Mouse (Mus musculus) spleen, postnatal 10 days (tissue): Measurements from ENCODE around the gene Fsd1.

Experiments used
- DNase-seq, 2 experiments: peaks; one replicate each; pipeline ENCODE4 v3.0.0; 2021 to 2022; ENCODE audit warnings: low spot score in 2 of 2

The Fsd1 gene

GRCm38 (mm10) chr17:56030238-56030870 lies 44.0 kb downstream of the Fsd1 start:
- no peak for DNase-seq

GRCm38 (mm10) chr17:56030919-56031318 lies 44.6 kb downstream of the Fsd1 start:
- peak in 1 of 2 experiments; percentile 33 for DNase-seq

GRCm38 (mm10) chr17:56031431-56031830 lies 45.1 kb downstream of the Fsd1 start:
- DNase-seq = no peak

GRCm38 (mm10) chr17:56032127-56032733 lies 45.9 kb downstream of the Fsd1 start:
- no peak for DNase-seq

DNA sequence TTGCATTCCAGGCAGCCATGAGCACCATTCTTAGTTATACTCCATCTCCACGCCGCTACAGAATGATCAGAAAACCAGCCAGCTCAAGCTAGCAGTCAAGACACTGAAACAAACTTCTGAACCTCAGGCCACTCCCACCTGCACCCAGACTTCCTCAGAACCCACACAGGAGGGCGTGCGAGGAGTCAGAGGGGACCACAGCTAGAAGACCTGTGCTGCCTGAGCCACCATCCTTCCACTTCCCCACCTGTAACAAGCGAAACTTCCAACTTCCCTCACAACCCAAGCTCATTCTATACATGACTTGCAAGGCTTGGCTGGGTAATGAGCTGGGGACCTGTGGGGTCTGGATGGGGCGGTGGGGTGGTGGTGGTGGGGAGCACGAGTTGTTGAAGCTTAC lies 46.5 kb downstream of the Fsd1 start:
- peak in 1 of 2 experiments; percentile 62 for DNase-seq

DNA sequence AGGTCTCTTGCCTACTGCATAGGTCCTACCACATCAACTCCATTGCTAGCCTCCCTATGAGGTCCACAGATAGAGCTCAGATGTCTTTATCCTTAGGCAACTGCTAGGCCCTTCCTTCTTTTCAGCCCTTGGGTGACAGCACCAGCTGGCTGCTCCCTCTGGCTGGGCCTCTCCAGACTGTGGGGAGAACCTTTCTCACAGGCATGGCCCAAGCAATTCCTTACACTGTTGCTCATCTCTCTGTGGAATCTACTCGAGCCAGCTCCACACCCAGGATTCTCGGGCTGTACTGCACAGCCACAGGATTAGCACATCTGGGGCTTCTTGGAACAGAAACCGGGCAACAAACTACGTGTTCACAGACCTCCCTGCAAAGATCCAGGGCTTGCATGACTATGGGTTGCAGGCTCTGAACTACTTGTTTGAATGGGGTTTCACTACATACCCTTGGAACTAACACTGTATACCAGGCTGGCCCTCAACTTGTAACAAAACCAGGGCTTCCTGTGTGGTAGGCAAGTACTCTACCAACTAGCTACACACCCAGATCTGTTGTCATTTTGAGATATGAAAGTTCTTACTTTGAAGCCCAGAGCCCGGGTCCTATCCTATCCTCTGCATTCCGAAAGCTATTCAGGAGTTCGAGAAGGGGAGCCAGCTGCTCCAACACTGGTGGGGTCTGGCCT lies 47.9 kb downstream of the Fsd1 start:
- no peak for DNase-seq

GRCm38 (mm10) chr17:56034726-56035100 lies 48.4 kb downstream of the Fsd1 start:
- no peak for DNase-seq

DNA sequence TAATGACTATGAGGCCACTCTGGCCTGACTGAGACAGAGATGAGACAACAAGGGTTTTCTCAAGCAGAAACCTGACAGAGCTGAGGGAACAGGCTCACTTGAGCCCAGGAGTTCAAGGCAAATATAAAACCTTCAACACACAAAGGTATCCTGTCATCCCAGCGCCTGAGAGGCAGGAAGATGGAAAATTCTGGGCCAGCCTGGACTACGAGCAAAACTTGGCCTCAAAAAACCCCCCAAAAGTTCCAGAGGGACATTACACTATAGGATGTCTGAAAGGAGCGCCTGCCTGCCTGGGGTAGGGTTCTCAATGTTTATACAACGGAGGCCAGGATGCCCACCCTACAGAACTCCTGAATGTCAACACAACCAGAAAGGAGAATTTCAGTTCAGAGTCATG lies 48.9 kb downstream of the Fsd1 start:
- no peak for DNase-seq

DNA sequence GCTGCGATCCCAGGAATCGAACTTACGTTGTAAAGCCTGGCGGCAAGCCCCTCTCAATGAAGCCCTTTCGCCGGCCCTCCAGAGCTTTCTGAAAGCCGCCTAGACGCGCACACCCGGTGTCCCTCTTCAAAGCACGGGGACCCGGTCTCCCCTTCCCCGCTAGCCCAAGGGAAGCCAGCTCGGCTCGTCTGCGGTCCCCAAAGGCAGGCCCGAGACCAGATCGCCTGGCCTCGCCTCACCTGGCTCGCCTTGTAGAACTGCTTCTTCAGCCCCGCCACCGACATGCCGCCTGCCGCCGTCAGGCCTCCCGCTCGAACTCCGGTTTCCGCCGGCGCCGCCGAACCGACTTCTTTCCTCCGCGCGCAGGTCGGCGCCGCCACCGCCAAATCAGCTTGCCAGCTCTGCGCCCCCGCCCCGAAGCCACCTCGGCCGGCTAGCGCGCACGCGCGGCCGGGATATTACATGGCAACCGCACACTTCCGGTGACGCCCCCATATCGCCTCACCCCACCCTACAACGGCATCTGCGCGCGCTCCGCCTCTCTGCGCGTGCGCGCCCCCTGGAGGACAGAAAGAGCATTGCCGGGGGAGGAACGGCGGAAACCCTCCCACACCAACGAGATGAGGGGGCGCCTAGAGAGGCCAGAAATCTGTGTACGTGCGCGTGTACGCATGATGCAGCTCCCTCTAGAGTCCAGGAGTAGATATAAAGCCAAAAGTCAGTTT lies 50.0 kb downstream of the Fsd1 start, which contains the start of gene Sh3gl1:
TSS of gene Sh3gl1 (minus strand) at position 460 of the 725 bp plus-strand sequence.
- peak; percentile 99 for DNase-seq

DNA sequence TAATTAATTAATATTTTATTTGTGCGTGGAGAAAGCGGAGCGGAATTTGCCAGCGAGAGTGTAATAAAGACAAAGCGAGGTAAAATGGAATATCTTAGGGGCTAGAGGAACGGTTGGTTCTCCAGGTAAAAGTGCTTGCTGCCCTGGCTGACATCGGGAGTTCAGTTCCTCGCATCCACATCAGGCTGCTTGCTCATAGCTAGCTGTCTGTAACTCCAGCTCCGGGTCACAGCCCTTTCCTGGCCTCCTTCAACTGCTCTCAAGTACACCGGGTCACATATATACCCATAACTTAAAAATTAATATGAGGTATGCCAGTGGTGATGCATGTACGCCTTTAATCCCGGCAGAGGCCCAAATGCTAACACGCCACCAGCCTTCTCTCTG lies 50.6 kb downstream of the Fsd1 start:
- DNase-seq = no peak

DNA sequence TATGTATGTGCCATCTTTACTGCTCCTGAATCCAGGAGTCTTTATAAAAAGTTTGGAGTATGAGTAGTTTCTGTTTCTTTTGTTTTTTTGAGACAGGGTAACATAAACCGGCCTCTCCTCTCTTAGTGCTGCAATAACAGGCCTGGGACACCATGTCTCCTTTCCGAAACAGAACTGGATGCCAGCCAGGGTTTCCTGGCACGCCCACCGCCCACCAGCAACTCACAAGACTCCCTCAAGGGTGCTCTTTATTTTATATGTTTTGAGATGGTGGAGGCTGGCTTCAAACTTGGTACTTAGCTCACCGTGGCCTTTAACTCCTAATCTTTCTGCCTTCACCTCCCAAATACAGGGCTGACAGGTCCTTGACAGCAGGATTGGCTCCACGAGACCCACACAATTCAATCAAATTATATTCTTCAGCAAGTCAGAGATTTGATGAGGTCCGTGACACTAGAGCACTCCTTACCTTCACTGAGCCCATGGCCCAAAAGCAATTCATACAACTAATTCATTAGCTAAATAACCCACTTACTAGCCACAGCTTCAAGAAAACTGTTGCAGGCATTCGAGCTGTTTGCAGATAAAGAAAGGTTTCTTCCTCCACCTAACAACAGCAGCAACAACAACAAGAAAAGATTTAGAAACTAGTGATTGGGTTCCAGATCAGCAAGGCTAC lies 52.4 kb downstream of the Fsd1 start:
- DNase-seq = no peak

- DNase-seq = no peak
Observed at GRCm38 (mm10) chr17:56039345-56039744, 53.0 kb downstream of the Fsd1 start.

DNA sequence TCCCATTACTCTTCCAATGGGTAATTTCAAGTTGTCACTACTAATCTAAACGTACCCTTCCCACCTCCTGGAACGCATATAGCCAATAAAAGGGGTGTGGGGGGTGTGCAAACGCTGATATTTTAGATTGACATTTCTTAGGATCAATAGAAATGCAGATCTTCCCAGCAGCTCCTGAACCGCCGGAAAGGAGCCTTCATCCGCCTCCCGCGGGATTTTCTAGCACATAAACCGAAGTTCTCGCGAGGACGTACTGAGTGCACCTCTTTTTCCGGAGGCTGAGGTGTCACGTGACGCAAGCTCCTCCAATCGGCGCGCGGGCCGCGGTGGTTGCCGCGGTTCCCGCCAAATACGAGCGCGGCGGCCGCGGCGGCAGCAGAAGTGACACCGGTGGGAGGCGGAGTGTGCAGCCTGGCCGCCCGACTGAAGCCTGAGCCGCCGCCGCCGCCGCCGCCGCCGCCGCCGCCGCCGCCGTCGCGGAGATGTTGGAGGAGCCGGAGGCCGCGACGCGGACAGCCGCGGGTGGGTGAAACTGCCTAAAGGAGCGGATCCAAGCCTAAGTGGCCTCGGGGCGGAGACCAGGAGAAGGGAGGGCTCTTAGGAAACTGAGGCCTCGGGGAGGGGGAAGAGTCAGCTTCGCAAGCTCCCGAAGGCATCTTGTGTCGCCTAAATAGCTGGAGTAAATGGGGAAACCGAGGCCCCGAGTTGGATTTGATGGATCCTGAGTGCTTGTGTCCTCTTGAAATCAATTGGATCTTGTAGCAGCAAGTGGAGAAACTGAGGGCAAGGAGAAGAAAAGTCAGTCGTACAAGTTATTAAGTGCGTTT lies 53.9 kb downstream of the Fsd1 start, which contains the start of gene Chaf1a:
TSS of gene Chaf1a (plus strand) at position 410 of the 827 bp plus-strand sequence.
- DNase-seq = peak; percentile 95 to 99

DNA sequence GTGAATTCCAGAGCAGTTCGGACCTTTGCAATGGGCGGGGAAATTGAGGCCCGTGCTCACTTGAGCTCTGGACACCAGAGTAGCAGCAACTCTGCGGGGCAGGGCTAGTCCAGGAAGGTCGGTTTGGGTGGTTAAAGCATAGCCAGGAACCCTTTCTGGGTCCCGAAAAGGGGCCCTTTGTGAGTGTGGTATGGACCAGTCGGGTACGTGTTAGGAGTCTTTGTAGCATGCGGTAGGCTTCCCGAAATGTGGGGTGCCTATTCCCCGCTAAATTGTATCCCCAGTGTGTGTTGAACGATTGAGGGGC lies 54.5 kb downstream of the Fsd1 start:
- DNase-seq = peak in 1 of 2 experiments; percentile 43
